Mouse (Mus musculus): Measurements from ENCODE around the gene Metrnl. TPM values are rescaled to one million over a fixed set of nuclear protein-coding genes. Genes with fewer than 3 reads are reported as not detected.

The Metrnl gene
- total and polyA plus RNA-seq, 3 experiments = 0.33 to 1.1 (median 1.1) TPM

DNA sequence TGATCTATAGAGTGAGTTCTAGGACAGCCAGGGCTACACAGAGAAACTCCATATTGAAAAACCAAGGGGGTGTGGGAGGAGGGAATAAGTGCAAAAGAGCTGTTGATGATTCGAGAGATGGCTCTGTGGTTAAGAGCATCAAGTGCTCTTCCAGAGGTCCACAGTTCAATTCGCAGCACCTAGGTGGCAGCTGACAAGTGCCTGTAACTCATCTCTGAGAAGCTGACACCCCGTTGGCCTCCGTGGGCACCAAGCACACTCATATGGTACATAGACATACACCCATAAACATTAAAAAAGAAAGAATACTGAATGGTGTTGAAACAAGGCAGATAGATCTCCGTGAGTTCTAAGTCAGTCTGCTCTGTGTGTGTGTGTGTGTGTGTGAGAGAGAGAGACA lies 32.6 kb upstream of the Metrnl start:
- Histone ChIP-seq H3K4me2 (ENCODE audit: insufficient read depth, low read depth, poor library complexity, severe bottlenecking) (no peak overlapping the region), H3K27me3 (replicated peaks) (no peaks in the 10 kb centered on the region), H3K27ac (ENCODE audit: insufficient read depth, low read depth) (no peak overlapping the region), H3K79me2 (replicated peaks; ENCODE audit: control insufficient read depth, extremely low read depth, insufficient read depth, poor library complexity, severe bottlenecking) (no peaks in the 10 kb centered on the region), H3K36me3 (replicated peaks in 1 of 2; ENCODE audit: control insufficient read depth in 1 of 2, insufficient read depth in 1 of 2, low read length in 1 of 2) (peaks cover 24 to 51% of the 10 kb centered on the region in 2 experiments), H3K9me3 (replicated peaks; ENCODE audit: low read length) (no peaks in the 10 kb centered on the region), H3K9ac (ENCODE audit: insufficient read depth, low read depth) (no peak overlapping the region), H3K4me3 (replicated peaks in 1 of 3; ENCODE audit: low read depth in 2 of 3, low read length in 2 of 3, poor library complexity in 1 of 3) (no peak overlapping the region), H3K4me1 (ENCODE audit: control insufficient read depth in 1 of 2, insufficient read depth in 2 of 2) (peaks cover 3 to 23% of the 10 kb centered on the region in 2 experiments; a peak in 3 of 4 replicates)
- TF ChIP-seq CTCF (conservative IDR thresholded peaks at IDR 0.05 in 1 of 2, IDR thresholded peaks at IDR 0.05 in 1 of 2; ENCODE audit: low read depth in 2 of 2, low read length in 2 of 2) (no peak), EP300 (IDR thresholded peaks at IDR 0.05; ENCODE audit: low read length) (no peak), NELFE (IDR thresholded peaks at IDR 0.05; ENCODE audit: low read depth, low read length) (no peak), ZNF384 (IDR thresholded peaks at IDR 0.05; ENCODE audit: low read depth, low read length) (no peak), CHD2 (IDR thresholded peaks at IDR 0.05; ENCODE audit: low read length) (no peak), MAZ (IDR thresholded peaks at IDR 0.05; ENCODE audit: low read depth, low read length) (no peak), ZC3H11A (IDR thresholded peaks at IDR 0.05; ENCODE audit: low read depth, low read length) (no peak), ELF1 (IDR thresholded peaks at IDR 0.05; ENCODE audit: low read depth, low read length) (no peak), RCOR1 (conservative IDR thresholded peaks at IDR 0.05; ENCODE audit: low read depth, low read length) (no peak), USF2 (conservative IDR thresholded peaks at IDR 0.05; ENCODE audit: low read depth, low read length) (no peak), MXI1 (IDR thresholded peaks at IDR 0.05; ENCODE audit: low read depth, low read length) (no peak), RAD21 (IDR thresholded peaks at IDR 0.05; ENCODE audit: low read depth, low read length) (no peak), MAX (IDR thresholded peaks at IDR 0.05; ENCODE audit: low read length) (no peak), MAFK (IDR thresholded peaks at IDR 0.05; ENCODE audit: insufficient replicate concordance, low read length) (no peak), HCFC1 (IDR thresholded peaks at IDR 0.05; ENCODE audit: low read depth, low read length) (no peak), MEF2A (IDR thresholded peaks at IDR 0.05; ENCODE audit: borderline replicate concordance, low read depth, low read length) (no peak), SMC3 (IDR thresholded peaks at IDR 0.05; ENCODE audit: low read depth, low read length) (no peak), ZKSCAN1 (IDR thresholded peaks at IDR 0.05; ENCODE audit: borderline replicate concordance, low read depth, low read length) (no peak)
- in situ Hi-C loops (cut with MboI; ENCODE audit: low pct_ligation_motif_present, low pct_unique_long_range_greater_than_20kb, low sequenced_read_pairs) = no loop called here
- no peak for DNase-seq (ENCODE audit: extremely low read depth)
- dilution Hi-C loops (cut with MboI; ENCODE audit: extremely low pct_ligation_motif_present, extremely low pct_unique_long_range_greater_than_20kb, low sequenced_read_pairs) = no loop called here

GRCm38 (mm10) chr11:121670926-121671325 lies 30.4 kb upstream of the Metrnl start:
- no peak overlapping the region for H3K4me3 ChIP-seq (replicated peaks in 1 of 3; ENCODE audit: low read depth in 2 of 3, low read length in 2 of 3, poor library complexity in 1 of 3)
- H3K9me3 ChIP-seq (replicated peaks; ENCODE audit: low read length) = peaks cover 2% of the 10 kb centered on the region
- H3K4me1 ChIP-seq (ENCODE audit: control insufficient read depth in 1 of 2, insufficient read depth in 2 of 2) = peaks cover 3 to 28% of the 10 kb centered on the region in 2 experiments; a peak in 3 of 4 replicates
- dilution Hi-C loops (cut with MboI; ENCODE audit: extremely low pct_ligation_motif_present, extremely low pct_unique_long_range_greater_than_20kb, low sequenced_read_pairs) = no loop called here
- in situ Hi-C loops (cut with MboI; ENCODE audit: low pct_ligation_motif_present, low pct_unique_long_range_greater_than_20kb, low sequenced_read_pairs) = no loop called here
- no peaks in the 10 kb centered on the region for H3K79me2 ChIP-seq (replicated peaks; ENCODE audit: control insufficient read depth, extremely low read depth, insufficient read depth, poor library complexity, severe bottlenecking)
- no peak for TF ChIP-seq CHD2 (IDR thresholded peaks at IDR 0.05; ENCODE audit: low read length)
- no peak for TF ChIP-seq MAZ (IDR thresholded peaks at IDR 0.05; ENCODE audit: low read depth, low read length)
- TF ChIP-seq ZNF384 (IDR thresholded peaks at IDR 0.05; ENCODE audit: low read depth, low read length) = no peak
- TF ChIP-seq EP300 (IDR thresholded peaks at IDR 0.05; ENCODE audit: low read length) = no peak
- TF ChIP-seq SMC3 (IDR thresholded peaks at IDR 0.05; ENCODE audit: low read depth, low read length) = no peak
- no peak for TF ChIP-seq PAX5 (IDR thresholded peaks at IDR 0.05; ENCODE audit: low read length)
- peaks cover 17 to 34% of the 10 kb centered on the region in 2 experiments for H3K36me3 ChIP-seq (replicated peaks in 1 of 2; ENCODE audit: control insufficient read depth in 1 of 2, insufficient read depth in 1 of 2, low read length in 1 of 2)
- H3K27me3 ChIP-seq (replicated peaks) = no peaks in the 10 kb centered on the region
- H3K9ac ChIP-seq (ENCODE audit: insufficient read depth, low read depth) = no peak overlapping the region
- DNase-seq (ENCODE audit: extremely low read depth) = no peak
- H3K4me2 ChIP-seq (ENCODE audit: insufficient read depth, low read depth, poor library complexity, severe bottlenecking) = no peak overlapping the region
- no peak overlapping the region for H3K27ac ChIP-seq (ENCODE audit: insufficient read depth, low read depth)
